Mouse (Mus musculus): Measurements from ENCODE around the gene Prdm11.

Gene Prdm11

GRCm38 (mm10) chr2:92967032-92967838 lies 78.7 kb downstream of the Prdm11 start:
- DNase-seq (ENCODE audit: inconsistent ontology term): no peak

- no peak for DNase-seq (ENCODE audit: inconsistent ontology term)
These were observed 79.7 kb downstream of the Prdm11 start for GRCm38 (mm10) chr2:92966257-92966656.

GRCm38 (mm10) chr2:92964345-92964744 lies 81.6 kb downstream of the Prdm11 start:
- no peak for DNase-seq (ENCODE audit: inconsistent ontology term)

GRCm38 (mm10) chr2:92958640-92959039 lies 87.3 kb downstream of the Prdm11 start:
- no peak for DNase-seq (ENCODE audit: inconsistent ontology term)

DNA sequence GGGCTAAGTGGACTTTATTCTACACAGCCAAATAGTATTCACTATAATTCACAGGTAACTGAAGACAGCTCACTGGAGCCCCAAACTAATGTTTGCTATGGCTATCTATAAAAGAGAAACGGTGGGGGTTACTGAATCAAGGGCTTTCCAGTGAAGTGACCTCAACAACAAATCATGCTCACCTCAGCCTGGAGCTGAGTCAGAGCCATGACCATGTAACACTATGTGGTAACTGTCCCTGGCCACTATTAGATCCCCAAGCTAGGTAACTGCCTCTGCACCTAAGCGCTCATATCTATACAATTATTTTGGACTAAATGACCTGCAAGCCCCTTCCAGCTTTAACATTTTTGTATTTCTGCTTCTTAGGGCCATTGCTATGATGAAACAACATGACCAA lies 89.0 kb downstream of the Prdm11 start:
- DNase-seq (ENCODE audit: inconsistent ontology term): no peak

GRCm38 (mm10) chr2:92954404-92955114 lies 91.4 kb downstream of the Prdm11 start:
- peak; percentile 32 for DNase-seq (ENCODE audit: inconsistent ontology term)

- no peak for DNase-seq (ENCODE audit: inconsistent ontology term)
These were observed 92.5 kb downstream of the Prdm11 start for GRCm38 (mm10) chr2:92953450-92953849.

- DNase-seq (ENCODE audit: inconsistent ontology term): no peak
These were observed 96.4 kb downstream of the Prdm11 start for GRCm38 (mm10) chr2:92949518-92949917.

DNA sequence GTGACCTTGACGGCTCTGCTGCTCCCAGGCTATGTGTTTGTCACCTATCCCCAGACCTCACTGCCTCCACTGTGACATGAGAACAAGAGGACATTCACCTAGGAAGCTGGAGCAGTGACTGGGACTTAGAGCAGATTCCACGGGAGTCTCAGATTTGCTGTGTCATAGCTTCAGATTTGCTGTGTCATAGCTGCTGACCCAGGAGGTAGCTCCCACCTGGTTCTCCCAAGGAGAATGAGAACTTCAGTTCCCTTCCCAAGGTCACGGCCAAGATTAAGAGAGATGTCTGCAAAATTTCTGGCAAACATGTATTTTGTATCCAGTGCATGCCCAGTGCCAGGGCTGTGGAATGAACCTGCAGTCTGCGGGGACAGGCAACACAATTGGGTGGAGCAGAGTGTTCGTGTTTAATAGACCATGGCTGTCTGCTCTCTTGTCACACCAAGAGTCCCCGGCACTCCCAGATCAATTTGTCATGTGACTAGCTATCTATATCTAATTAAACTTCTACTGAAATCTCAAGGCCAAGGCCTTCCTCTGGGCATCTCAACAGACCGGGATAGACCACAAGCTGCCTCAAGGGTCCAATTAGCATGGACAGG lies 97.2 kb downstream of the Prdm11 start:
- no peak for DNase-seq (ENCODE audit: inconsistent ontology term)

DNA sequence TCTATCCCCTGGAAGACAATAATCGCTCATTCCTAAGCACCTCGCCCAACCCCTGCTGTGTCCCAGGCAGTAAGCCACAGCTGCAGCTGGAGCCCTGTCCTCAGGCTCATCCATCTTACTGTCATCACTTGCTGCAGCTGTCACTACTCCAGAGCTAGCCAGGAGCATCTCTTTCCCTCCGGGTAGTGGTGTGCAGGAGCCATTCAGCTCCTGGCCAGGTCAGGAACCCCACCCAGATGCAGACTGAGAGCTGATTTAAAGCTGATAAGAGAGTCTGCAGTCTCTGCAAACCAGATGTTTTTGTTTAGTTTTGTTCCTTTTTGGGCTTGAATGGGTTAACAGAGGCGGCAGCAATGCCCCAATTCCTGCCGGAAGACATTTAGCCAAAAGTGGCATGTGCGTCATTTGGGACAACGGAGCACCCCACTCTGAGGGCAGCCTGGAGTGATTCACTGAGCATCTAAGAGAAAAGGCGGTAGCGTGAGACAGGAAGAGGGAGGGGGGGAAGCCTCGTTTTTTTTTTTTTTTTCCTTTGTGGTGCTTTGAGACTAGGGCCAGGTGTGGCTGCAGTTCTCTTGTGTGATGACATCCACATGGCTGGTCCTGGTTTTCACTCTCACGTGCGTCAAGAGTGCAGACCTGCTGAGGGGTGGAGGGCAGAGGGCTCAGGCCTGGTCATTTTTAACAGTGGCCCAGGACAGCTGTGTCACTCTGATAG lies 97.8 kb downstream of the Prdm11 start:
- peak; percentile 62 for DNase-seq (ENCODE audit: inconsistent ontology term)

DNA sequence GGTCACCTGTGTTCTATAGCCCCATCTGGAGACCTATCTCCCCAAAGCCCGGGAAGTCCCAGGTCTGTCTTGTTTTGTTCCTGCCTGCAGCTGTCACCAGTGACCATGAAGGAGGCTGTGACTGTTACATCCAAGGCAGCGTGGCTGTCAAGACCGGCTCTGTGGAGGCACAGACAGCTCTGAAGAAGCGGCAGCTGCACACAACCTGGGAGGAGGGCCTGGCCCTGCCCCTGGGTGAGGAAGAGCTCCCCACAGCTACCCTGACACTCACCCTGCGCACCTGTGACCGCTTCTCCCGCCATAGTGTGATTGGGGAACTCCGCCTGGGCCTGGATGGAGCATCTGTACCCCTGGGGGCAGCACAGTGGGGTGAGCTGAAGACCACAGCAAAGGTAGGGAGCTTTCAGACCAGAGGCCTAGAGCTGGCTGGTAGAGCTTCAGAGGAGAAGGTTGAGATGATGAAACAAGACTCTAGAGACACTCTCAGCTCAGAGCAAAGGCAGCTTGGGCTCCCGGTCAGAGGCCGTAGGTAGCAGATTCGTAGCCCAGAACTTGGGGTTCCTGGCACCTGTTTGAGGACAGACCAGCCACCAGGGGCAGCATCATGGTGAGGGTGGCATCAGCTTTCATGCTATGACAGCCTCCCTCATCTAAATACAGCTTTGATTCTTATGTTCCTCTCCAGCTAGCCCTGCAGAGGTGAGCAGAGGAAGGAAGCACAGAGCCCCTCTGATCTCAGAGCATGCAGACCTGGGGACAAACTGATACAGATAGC lies 100.0 kb downstream of the Prdm11 start:
- no peak for DNase-seq (ENCODE audit: inconsistent ontology term)

DNA sequence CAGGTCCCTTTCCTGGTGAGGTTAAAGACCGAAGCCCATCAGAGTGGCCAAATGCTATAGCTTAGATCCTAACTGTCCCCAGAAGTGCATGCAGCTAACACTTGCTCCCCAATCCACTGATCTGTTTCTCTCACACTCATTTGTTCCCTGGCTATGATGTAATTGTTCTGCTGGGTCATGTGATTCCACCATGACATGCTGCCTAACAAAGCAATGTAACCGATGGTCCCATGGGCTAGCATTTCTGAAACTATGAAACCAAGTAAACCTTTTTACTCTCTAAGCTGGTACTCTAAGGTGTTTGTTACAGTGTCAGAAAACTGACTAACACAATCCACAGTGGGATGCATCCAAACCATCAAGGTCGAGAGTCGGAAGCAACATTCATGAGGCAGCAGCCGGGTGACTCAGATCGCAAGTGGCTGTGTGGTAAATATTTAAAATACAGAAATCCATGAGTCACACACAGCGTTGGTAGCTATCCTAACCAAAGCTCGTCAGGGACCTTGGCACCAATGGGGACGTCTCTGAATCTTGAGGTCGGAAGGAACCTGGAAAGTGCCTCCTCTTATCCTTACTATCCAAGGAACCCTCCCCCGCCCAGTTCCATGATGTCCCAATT lies 100.7 kb downstream of the Prdm11 start:
- no peak for DNase-seq (ENCODE audit: inconsistent ontology term)

DNA sequence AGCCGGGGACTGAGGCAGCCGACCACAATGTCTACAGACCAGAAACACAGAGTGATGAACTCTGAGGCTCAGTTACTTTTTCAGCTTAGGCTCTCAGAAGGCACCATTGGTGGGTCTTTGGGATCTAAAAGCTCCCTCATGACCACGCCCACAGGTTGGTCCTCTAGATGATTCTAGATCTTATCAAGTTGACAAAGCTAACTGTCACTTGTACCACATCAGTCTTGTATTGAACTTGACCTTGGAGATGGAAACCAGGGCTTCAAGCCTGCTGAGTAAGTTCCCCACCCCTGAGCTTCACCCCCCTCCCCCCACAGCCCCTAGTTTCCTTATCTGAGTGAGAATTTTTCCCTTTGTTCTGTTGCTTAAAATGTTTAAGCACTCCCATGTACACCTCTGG lies 101.6 kb downstream of the Prdm11 start:
- DNase-seq (ENCODE audit: inconsistent ontology term): no peak

DNA sequence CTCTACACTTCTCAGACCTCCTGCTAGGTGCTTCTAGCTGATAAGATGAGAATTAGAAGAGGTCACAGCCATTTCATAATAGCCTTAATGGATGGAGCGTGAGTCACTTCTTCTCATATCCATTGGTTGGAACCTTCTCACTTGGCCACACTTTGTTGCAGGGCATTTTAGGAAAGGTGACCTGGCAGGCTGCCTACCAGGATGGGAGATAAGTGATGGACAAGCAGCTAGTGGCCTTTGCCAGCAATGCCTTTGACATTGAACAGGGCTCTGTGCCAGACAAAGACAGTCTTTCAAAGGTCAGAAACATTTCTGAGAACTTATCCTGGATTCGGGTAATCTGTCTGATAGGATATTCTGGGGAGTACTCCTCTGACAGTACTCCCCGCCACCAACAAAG lies 102.6 kb downstream of the Prdm11 start:
- no peak for DNase-seq (ENCODE audit: inconsistent ontology term)

DNA sequence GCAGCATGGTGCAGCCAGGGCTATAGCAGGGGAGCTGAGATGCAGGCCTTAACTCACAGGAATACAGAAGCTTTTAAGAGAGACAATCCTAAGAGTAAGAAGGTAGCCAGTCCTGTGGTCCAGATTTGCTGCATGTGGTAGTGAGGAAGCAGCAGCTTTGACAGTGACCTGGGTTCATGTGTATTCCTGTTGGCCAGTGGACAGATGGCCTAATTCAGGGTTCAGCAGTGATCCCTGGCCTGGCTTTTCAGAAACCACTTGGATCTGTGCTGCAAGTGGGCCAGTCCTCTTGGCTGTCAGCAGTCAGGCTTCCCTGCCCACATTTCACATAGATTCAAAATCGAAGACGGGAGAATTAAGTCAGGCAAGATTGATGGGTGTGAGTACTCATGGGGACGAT lies 104.5 kb downstream of the Prdm11 start:
- no peak for DNase-seq (ENCODE audit: inconsistent ontology term)

DNA sequence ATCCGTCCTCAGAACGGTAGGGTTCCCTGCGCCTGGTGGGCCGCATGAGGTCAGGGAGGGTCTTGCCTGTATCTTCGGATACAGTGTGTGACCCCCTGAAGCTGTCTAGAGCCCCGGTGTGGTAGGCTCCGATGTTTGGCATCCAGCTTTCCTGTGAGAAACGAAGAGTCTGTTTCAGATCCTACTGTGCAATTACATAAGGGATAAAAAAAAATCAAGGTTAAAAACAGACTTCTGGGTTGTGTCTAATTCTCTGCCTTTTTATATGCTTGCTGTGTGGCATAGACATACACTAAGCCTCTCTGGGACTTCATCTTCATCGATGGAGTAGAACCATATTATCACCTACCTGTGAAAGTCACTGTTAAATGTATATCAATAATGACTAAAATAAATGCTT lies 105.0 kb downstream of the Prdm11 start:
- no peak for DNase-seq (ENCODE audit: inconsistent ontology term)

DNA sequence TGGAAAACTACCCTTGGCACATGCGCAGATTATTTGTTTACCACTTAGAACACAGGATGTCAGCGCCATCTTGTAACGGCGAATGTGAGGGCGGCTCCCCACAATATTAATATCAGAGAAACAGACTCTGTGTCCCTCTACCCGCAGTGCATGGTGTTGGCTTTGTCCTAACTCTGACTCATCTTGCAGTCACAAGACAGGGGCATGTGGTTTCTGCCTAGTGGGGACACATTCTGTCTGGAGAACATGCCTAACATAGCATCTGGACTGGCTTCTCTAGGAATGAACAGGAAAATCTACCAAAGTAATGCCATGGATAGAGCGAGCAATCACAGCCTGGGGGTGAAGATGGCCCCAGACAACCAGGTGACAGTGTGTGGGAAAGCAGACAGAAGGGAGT lies 107.1 kb downstream of the Prdm11 start:
- DNase-seq (ENCODE audit: inconsistent ontology term): peak; percentile 39

DNA sequence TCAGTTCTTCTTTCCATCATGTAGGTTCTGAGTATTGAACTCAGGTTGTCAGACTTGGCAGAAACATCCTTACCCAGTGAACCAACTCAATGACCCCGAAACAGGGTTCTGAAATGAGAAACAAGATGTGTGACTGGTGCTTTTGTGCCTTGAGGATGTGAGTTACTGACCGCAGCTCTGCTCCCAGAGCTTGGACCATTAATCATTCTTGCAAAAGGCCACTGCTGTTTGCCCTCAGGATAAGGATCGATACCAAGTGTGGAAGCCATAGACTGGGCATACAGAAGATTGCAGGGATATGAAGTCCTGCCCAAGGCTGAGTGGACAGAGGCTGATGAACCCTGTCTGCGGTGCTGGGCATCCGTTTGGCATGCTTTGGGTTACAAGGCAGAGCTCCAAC lies 107.9 kb downstream of the Prdm11 start:
- DNase-seq (ENCODE audit: inconsistent ontology term): no peak

- no peak for DNase-seq (ENCODE audit: inconsistent ontology term)
These were observed 110.5 kb downstream of the Prdm11 start for GRCm38 (mm10) chr2:92935483-92935882.

- no peak for DNase-seq (ENCODE audit: inconsistent ontology term)
These were observed 111.5 kb downstream of the Prdm11 start for GRCm38 (mm10) chr2:92934312-92934982.

Data from Muller cell, postnatal 12 days (primary cell).